Mouse (Mus musculus): ENCODE measurements around the gene Olfr1046. TPM values are rescaled to one million over a fixed set of nuclear protein-coding genes. Genes with fewer than 3 reads are reported as not detected.
"Not testable (repeated sequence)": the region's sequence is repeated elsewhere in the genome, so short reads cannot be mapped to it uniquely, and the experiment has no call there.

The Olfr1046 gene
- total RNA-seq (2021) = not detected
- long read RNA-seq, experiment 1 = 0 reads
- long read RNA-seq, experiment 2 = 0 reads

- no peak for DNase-seq (ENCODE audit: low spot score)
These were observed at the start of gene Olfr1046 for GRCm38 (mm10) chr2:86219214-86219613. Gene Olfr1046 (minus strand): TSS chr2:86219314.

DNA sequence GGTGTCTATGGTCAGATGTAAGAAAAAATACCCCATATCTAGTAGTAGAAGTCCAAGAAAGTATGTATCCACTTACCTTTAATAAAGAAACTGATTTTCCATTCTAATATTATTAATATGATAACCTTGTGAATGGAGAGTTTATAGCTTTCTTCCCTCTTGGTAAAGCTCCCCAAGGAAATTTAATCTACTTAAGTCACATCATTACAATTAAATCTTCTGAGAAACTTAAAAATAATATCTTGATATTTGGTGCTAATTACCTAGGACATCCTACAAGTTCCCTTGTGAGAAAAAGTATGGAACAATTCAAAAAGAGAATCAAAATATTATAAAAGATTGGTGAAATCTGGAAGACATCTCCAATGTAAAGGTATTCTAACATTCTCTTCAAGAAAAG lies 39.1 kb upstream of the Olfr1046 start, which contains the start of gene Olfr1049:
Olfr1049 (minus strand) TSS at position 101 of the 400 bp plus-strand sequence.
- not testable (repeated sequence) for DNase-seq (ENCODE audit: low spot score)

DNA sequence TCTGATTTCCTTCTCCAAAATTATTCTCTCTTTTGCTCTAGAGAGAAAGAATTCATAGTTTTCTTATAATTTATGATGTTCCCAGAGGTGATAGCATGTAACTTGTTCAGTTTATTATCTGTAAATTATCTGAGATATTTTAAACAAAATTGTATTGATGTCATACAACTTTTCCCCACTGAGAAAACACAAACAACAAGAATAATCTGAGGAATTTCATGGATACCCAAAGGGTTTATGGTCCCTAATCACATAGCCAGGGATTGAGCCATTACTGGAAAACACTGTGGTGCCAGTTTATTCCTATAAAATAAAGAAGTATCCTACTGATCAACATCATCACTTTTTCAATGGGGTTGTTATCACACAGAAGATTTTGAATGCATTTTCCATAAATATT lies 21.1 kb upstream of the Olfr1046 start, which contains the start of gene Olfr1048:
Olfr1048 (minus strand) TSS at position 101 of the 400 bp plus-strand sequence.
- DNase-seq (ENCODE audit: low spot score) = no peak

DNA sequence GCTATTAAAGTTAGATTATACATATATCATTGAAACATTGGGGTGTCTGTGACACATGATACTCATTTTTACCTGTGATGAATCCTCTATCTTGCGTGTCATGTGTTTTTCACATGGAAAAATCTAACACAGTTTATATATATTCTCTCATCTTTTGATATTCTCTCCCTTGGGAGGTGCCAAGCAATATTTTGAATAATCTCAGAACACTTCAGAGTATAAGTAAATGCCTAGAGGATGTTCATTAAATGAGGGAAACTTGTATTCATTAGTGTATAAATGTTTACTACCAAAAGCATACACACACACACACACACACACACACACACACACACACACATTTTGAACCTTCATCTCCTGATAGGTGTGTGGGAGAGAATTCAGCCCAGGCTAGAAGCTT lies 12.2 kb upstream of the Olfr1046 start, which contains the start of gene Olfr1047:
Olfr1047 (minus strand) TSS at position 101 of the 400 bp plus-strand sequence.
- no peak for DNase-seq (ENCODE audit: low spot score)

DNA sequence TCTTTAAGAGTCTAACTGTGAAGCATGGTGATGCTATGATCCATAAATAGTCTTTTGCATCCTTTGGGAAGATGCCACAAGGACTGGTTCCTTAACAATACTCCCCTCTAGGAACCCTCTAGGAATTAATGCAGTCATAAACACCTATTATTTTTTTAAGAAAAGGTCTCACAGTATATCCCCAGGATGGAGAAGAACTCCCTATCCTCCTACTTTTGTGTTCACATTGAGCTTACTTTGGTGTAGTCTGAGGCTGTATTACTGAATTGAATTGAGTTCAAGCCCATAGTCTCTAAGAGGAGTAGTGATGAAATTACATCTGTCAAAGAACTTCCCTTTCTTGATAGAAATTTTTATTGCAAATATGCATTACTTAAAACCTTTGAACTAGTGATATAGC lies 16.2 kb downstream of the Olfr1046 start, which contains the start of gene Olfr1045:
Olfr1045 (minus strand) TSS at position 101 of the 400 bp plus-strand sequence.
- no peak for DNase-seq (ENCODE audit: low spot score)

GRCm38 (mm10) chr2:86195863-86196262 lies 23.3 kb downstream of the Olfr1046 start:
- DNase-seq (ENCODE audit: low spot score) = no peak

GRCm38 (mm10) chr2:86185583-86185982 lies 33.5 kb downstream of the Olfr1046 start, which contains the start of gene Olfr52:
Gene Olfr52 (minus strand): TSS chr2:86185683.
- DNase-seq (ENCODE audit: low spot score) = no peak

DNA sequence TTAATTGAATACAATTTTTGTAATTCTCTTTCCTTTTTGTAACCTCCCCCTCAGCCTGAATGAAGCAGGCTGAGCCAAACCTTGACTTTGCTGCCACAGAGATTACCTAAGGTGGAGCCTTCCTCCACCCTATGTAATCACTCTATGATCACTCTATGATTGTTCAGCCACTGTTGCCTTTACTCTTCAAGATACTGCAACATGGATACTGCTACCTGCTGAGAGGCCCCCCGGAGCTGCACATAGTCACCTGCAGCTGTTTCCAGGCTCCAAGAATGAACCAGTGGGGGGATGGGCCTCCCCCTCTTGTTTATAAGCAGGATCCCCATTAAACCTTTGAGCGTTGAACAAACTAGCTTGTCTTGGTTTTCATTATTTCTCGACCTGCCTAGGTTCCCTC lies 39.2 kb downstream of the Olfr1046 start:
- no peak for DNase-seq (ENCODE audit: low spot score)

- no peak for DNase-seq (ENCODE audit: low spot score)
These were observed 41.4 kb downstream of the Olfr1046 start, which contains the start of gene Olfr1044 for GRCm38 (mm10) chr2:86177720-86178119. Gene Olfr1044 (minus strand): TSS chr2:86177820.

GRCm38 (mm10) chr2:86175422-86175821 lies 43.7 kb downstream of the Olfr1046 start:
- DNase-seq (ENCODE audit: low spot score) = not testable (repeated sequence)

DNA sequence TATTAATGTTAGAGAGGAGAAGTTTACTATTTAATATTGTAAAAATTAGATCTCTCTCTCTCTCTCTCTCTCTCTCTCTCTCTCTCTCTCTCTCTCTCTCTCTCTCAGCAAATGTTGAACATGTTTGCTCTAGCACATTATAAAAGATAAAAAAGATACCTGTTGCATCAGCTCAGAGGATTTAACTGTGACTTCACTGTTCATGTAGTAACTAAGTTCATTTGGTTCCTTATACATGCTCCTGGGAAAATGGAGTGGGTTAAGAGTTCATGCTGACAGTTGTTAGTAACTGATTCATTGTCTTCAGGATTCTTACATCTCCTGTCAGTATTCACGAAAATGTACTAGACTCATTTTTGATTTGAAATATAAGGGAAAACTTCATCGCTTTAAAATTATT lies 51.7 kb downstream of the Olfr1046 start, which contains the start of gene Olfr1043:
Olfr1043 (minus strand) TSS at position 101 of the 400 bp plus-strand sequence.
- no peak for DNase-seq (ENCODE audit: low spot score)

Other genes starting within 250 kb of the Olfr1046 start
- gene Olfr1029, start 245.4 kb downstream of the Olfr1046 start, total RNA-seq (2021) = not detected
- not detected for gene Olfr1030, start 240.0 kb downstream of the Olfr1046 start, total RNA-seq (2021)
- not detected for gene Olfr1031, start 229.0 kb downstream of the Olfr1046 start, total RNA-seq (2021)
- gene Olfr1032, start 213.8 kb downstream of the Olfr1046 start, total RNA-seq (2021) = not detected
- gene Olfr1033, start 198.7 kb downstream of the Olfr1046 start, total RNA-seq (2021) = under 1 TPM in 1 of 2 experiments, not detected in 1; 1.00 TPM
- gene Olfr1034, start 173.5 kb downstream of the Olfr1046 start, total RNA-seq (2021) = not detected
- not detected for gene Olfr1036, start 145.3 kb downstream of the Olfr1046 start, total RNA-seq (2021)
- not detected for gene Olfr1037, start 131.9 kb downstream of the Olfr1046 start, total RNA-seq (2021)
- gene Olfr1039, start 83.4 kb downstream of the Olfr1046 start, total RNA-seq (2021) = not detected
- not detected for gene Olfr1040, start 72.6 kb downstream of the Olfr1046 start, total RNA-seq (2021)
- not detected for gene Olfr1042, start 57.5 kb downstream of the Olfr1046 start, total RNA-seq (2021)
- gene Olfr1043, start 51.8 kb downstream of the Olfr1046 start, total RNA-seq (2021) = not detected
- gene Olfr1044, start 41.5 kb downstream of the Olfr1046 start, total RNA-seq (2021) = not detected
- not detected for gene Olfr52, start 33.6 kb downstream of the Olfr1046 start, total RNA-seq (2021)
- not detected for gene Olfr1045, start 16.3 kb downstream of the Olfr1046 start, total RNA-seq (2021)
- not detected for gene Olfr1047, start 12.1 kb upstream of the Olfr1046 start, total RNA-seq (2021)
- not detected for gene Olfr1048, start 21.0 kb upstream of the Olfr1046 start, total RNA-seq (2021)
- not detected for gene Olfr1049, start 39.0 kb upstream of the Olfr1046 start, total RNA-seq (2021)
- gene Olfr1051, start 59.8 kb upstream of the Olfr1046 start, total RNA-seq (2021) = not detected
- gene Olfr1052, start 73.1 kb upstream of the Olfr1046 start, total RNA-seq (2021) = not detected
- gene Olfr1053, start 96.0 kb upstream of the Olfr1046 start, total RNA-seq (2021) = not detected
- not detected for gene Olfr1054, start 116.1 kb upstream of the Olfr1046 start, total RNA-seq (2021)
- gene Olfr1055, start 131.0 kb upstream of the Olfr1046 start, total RNA-seq (2021) = not detected
- not detected for gene Olfr1056, start 143.2 kb upstream of the Olfr1046 start, total RNA-seq (2021)
- gene Olfr1057, start 159.1 kb upstream of the Olfr1046 start, total RNA-seq (2021) = not detected
- gene Olfr1058, start 169.2 kb upstream of the Olfr1046 start, total RNA-seq (2021) = not detected
- gene Olfr1061, start 194.7 kb upstream of the Olfr1046 start, total RNA-seq (2021) = not detected
- gene Olfr1062, start 207.4 kb upstream of the Olfr1046 start, total RNA-seq (2021) = not detected
- gene Olfr1065, start 231.3 kb upstream of the Olfr1046 start, total RNA-seq (2021) = not detected
- not detected for gene Olfr1066, start 237.0 kb upstream of the Olfr1046 start, total RNA-seq (2021)

All from gastrocnemius, adult 18-20 months (tissue).